Mouse (Mus musculus) hindbrain, embryonic 12.5 days (tissue): ENCODE measurements at regions not wholly inside any gene's neighbourhood (a gene's known extent, or its start where the extent isn't known, plus 50 kb on each side); places are given as distances from the start of the nearest gene placed in this dataset.

Experiments used
- ATAC-seq: fragments of 200-750 bp; cut with Nextera tagmentation; 2 replicates; pipeline ENCODE4 v1.8.0; 2017; ENCODE audit warnings: moderate TSS enrichment; ENCODE audit not compliant: low FRiP score
- H3K27ac ChIP-seq: fragments of 300-500 bp; sonication (generic); 2 replicates; pipeline ENCODE4 v1.5.1; 2016; ENCODE audit warnings: mild to moderate bottlenecking
- H3K27me3 ChIP-seq: fragments of 300-500 bp; sonication (generic); 2 replicates; pipeline ENCODE4 v1.6.1; 2016; ENCODE audit warnings: mild to moderate bottlenecking
- H3K36me3 ChIP-seq: fragments of 300-500 bp; sonication (generic); 2 replicates; pipeline ENCODE4 v1.6.1; 2016; ENCODE audit warnings: mild to moderate bottlenecking
- H3K4me1 ChIP-seq: fragments of 300-500 bp; sonication (generic); 2 replicates; pipeline ENCODE4 v1.6.1; 2016
- H3K4me2 ChIP-seq: fragments of 300-500 bp; sonication (generic); replicated peaks from 2 replicates; pipeline ENCODE4 v1.6.1; 2016; ENCODE audit warnings: mild to moderate bottlenecking
- H3K4me3 ChIP-seq: fragments of 300-500 bp; sonication (generic); 2 replicates; pipeline ENCODE4 v1.5.1; 2016; ENCODE audit warnings: mild to moderate bottlenecking
- H3K9ac ChIP-seq: fragments of 300-500 bp; sonication (generic); 2 replicates; pipeline ENCODE4 v1.6.1; 2016; ENCODE audit warnings: mild to moderate bottlenecking, moderate library complexity
- H3K9me3 ChIP-seq: fragments of 300-500 bp; sonication (generic); replicated peaks from 2 replicates; pipeline ENCODE4 v1.6.1; 2016; ENCODE audit warnings: mild to moderate bottlenecking
- WGBS: fragments of 180-500 bp; shearing (Covaris S2); methylation state at CpG from one replicate; pipeline ENCODE4 v1.1.7; 2016; 5-methylcytosine and 5-hydroxymethylcytosine counted together

DNA sequence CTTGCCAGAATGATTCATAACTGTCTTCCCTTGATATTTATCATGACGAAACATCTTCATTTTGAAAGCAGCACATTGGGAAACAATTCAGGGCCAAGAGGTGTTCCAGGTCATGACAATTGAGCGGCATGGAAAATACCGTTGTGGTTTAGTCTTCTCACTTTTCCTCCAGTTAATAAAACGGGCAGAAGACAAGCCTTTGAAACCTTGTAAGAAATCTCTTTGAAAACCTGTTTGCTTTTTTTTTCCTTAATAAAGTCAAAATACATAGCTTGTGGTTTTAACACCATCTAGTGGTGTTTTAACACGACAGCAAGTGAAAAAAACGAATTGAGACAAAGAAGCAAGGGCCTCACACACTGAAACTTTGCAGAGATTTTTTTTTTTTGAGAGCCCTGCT lies 1389.0 kb upstream of the Acvr2a start:
- H3K36me3 ChIP-seq, result no peaks in the 10 kb centered on the region
- H3K4me3 ChIP-seq, result no peak overlapping the region
- no peaks in the 10 kb centered on the region for H3K27me3 ChIP-seq
- H3K27ac ChIP-seq, result no peak overlapping the region
- no peak for ATAC-seq
- H3K9me3 ChIP-seq, result no peaks in the 10 kb centered on the region
- 32% methylated on average over 6 of the region's 6 CpGs for WGBS
- H3K9ac ChIP-seq, result no peak overlapping the region
- H3K4me1 ChIP-seq, result no peaks in the 10 kb centered on the region
- no peak overlapping the region for H3K4me2 ChIP-seq

DNA sequence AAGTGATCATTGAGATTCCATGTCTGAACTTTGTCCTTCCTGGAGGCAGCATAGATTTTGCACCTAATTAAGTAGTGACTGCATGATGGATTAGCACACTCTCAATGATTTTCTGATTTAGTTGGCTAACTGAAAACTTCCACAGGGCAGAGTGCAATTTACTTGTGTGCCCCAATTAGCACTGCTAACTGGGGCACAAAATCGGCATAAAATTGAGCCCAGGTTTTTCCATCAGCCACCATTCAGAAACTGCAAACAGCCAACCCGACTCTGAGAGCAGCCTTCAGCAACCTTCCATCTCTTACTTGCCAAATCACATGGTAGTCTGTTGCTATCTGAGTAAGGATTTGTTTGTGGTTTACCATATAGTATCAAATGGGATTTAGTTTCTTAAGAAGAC lies 1384.1 kb upstream of the Acvr2a start:
- Histone ChIP-seq H3K4me2 (no peak overlapping the region), H3K27me3 (no peaks in the 10 kb centered on the region), H3K9ac (no peak overlapping the region), H3K4me3 (no peak overlapping the region), H3K27ac (no peak overlapping the region), H3K9me3 (no peaks in the 10 kb centered on the region), H3K4me1 (no peaks in the 10 kb centered on the region), H3K36me3 (no peaks in the 10 kb centered on the region)
- WGBS, result 86% methylated on average over 2 of the region's 2 CpGs
- no peak for ATAC-seq

DNA sequence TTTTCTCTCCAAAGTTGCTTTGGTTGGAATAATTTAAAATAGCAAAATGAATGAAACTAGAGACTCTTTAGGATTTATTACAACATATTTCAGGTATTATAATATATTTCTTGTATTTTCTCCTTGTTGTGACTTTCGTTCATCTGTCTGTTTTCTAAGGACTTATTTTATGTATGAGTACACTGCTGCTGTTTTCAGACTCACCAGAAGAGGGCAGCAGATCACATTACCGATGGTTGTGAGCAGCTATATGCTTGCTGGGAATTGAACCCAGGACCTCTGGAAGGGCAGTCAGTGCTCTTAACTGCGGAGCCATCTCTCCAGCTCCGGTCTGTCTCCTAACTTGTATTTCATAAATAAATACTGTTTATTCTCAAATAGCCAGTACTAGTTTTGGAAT lies 1347.9 kb upstream of the Acvr2a start:
- no peak for ATAC-seq
- WGBS, result 66% methylated on average over 4 of the region's 4 CpGs
- H3K4me2 ChIP-seq, result no peak overlapping the region
- H3K9ac ChIP-seq, result no peak overlapping the region
- no peak overlapping the region for H3K27ac ChIP-seq
- H3K27me3 ChIP-seq, result no peaks in the 10 kb centered on the region
- H3K4me1 ChIP-seq, result no peaks in the 10 kb centered on the region
- H3K4me3 ChIP-seq, result no peak overlapping the region
- H3K36me3 ChIP-seq, result no peaks in the 10 kb centered on the region
- no peaks in the 10 kb centered on the region for H3K9me3 ChIP-seq

DNA sequence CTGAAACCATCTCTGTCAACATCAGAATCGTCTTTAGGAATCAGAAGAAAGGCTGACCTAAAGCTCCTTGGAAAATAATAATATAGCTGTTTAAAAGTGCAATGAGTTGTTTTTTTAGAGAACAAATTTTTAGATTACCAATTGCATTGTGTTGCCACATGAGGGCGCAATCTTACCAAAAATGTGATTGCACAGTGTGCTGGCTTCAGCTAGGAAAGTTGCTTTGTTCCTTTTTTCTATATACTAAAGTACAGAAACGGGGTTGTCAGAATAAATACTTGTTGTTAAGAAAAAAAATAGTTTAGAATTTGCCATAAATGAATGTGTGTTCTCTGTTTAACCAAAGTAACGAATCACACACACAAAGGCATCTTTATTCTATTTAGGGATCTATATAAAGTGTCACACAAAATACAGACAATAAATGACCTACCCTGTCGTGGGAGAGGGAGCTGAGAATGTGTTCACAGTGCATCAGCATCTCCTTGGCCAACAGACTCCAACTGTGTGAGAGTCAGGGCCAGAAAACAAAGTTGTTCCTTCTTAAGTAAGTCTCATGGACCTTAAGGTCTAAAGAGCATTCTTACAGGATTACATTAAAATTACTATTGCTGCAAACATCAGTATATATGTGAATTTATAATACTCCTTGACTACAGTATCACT lies 1321.9 kb upstream of the Acvr2a start:
- Histone ChIP-seq H3K27ac (no peak overlapping the region), H3K36me3 (no peaks in the 10 kb centered on the region), H3K4me1 (no peaks in the 10 kb centered on the region), H3K4me3 (no peak overlapping the region), H3K9ac (no peak overlapping the region), H3K27me3 (no peaks in the 10 kb centered on the region), H3K4me2 (no peak overlapping the region), H3K9me3 (no peaks in the 10 kb centered on the region)
- WGBS, result 13% methylated on average over 5 of the region's 5 CpGs
- peak; percentile 68; the same call in 1 of the 2 replicates for ATAC-seq
